Mouse (Mus musculus) lung, adult 2 months (tissue): ENCODE measurements around the gene Nus1.

Experiments
- CTCF ChIP-seq: fragments of 200-500 bp; IDR thresholded peaks from 2 replicates; pipeline ENCODE4 v1.5.1; 2011; ENCODE audit warnings: mild to moderate bottlenecking, low read length, control low read depth; ENCODE audit not compliant: insufficient read depth
- POLR2A ChIP-seq: fragments of 200-500 bp; IDR thresholded peaks from 2 replicates; pipeline ENCODE4 v1.6.1; 2011; ENCODE audit warnings: low read depth, mild to moderate bottlenecking, control low read depth, low read length, borderline replicate concordance; ENCODE audit errors: extremely low read depth

- TF ChIP-seq CTCF (no peak), POLR2A (no peak)
Measured at GRCm38 (mm10) chr10:52471520-52471919, 54.2 kb downstream of the Nus1 start.
